Mouse (Mus musculus) gastrocnemius, postnatal 36 days (tissue): ENCODE measurements around the gene Pkib. TPM values are rescaled to one million over a fixed set of nuclear protein-coding genes. Genes with fewer than 3 reads are reported as not detected.

Source experiments
- DNase-seq, 2 experiments: peaks; one replicate each; pipeline ENCODE4 v3.0.0; 2022
- intact Hi-C: fragments of 180-260 bp; cut with DNase I; formaldehyde crosslinking; loops from one replicate; pipeline ENCODE4 v1.15.1; 2025
- long read RNA-seq, 2 experiments: library from polyadenylated mRNA; stranded (forward); transcript quantifications; one replicate each; pipeline ENCODE4 v2.0.0; 2021
- total RNA-seq, 2 experiments: library from RNA; stranded (reverse); gene quantifications; 2 replicates each; pipeline ENCODE4 v1.2.3; 2021

Pkib gene
- not detected for total RNA-seq
- long read RNA-seq, experiment 1, result 0 reads
- long read RNA-seq, experiment 2, result 0 reads

GRCm38 (mm10) chr10:57631896-57632867 lies at the start of gene Pkib:
Pkib (plus strand) TSS chr10:57631981.
- DNase-seq, result peak; percentile 4 to 12
- intact Hi-C loops, result no loop called here

- intact Hi-C loops, result no loop called here
- DNase-seq, result no peak
Measured at GRCm38 (mm10) chr10:57583927-57584326, 47.9 kb upstream of the Pkib start.

GRCm38 (mm10) chr10:57594266-57594665 lies 37.5 kb upstream of the Pkib start:
- no peak for DNase-seq
- intact Hi-C loops, result no loop called here

GRCm38 (mm10) chr10:57597172-57597571 lies 34.6 kb upstream of the Pkib start:
- no peak for DNase-seq
- intact Hi-C loops, result no loop called here

- DNase-seq, result no peak
- intact Hi-C loops, result no loop called here
Measured at GRCm38 (mm10) chr10:57602951-57603350, 28.8 kb upstream of the Pkib start.

GRCm38 (mm10) chr10:57623311-57623710 lies 8.5 kb upstream of the Pkib start:
- intact Hi-C loops, result no loop called here
- no peak for DNase-seq

GRCm38 (mm10) chr10:57627773-57628172 lies 4.0 kb upstream of the Pkib start:
- no peak for DNase-seq
- intact Hi-C loops, result no loop called here

- no peak for DNase-seq
- intact Hi-C loops, result no loop called here
Measured at GRCm38 (mm10) chr10:57630557-57630956, 1.2 kb upstream of the Pkib start.

- intact Hi-C loops, result no loop called here
- no peak for DNase-seq
Measured at GRCm38 (mm10) chr10:57632868-57633240, 1.1 kb downstream of the Pkib start.

GRCm38 (mm10) chr10:57636970-57637369 lies 5.2 kb downstream of the Pkib start:
- no peak for DNase-seq
- intact Hi-C loops, result no loop called here

- no peak for DNase-seq
- intact Hi-C loops, result no loop called here
Measured at GRCm38 (mm10) chr10:57638250-57638649, 6.5 kb downstream of the Pkib start.

GRCm38 (mm10) chr10:57639540-57639939 lies 7.8 kb downstream of the Pkib start:
- no peak for DNase-seq
- intact Hi-C loops, result no loop called here

GRCm38 (mm10) chr10:57653297-57653696 lies 21.5 kb downstream of the Pkib start:
- no peak for DNase-seq
- intact Hi-C loops, result no loop called here

GRCm38 (mm10) chr10:57660505-57660904 lies 28.7 kb downstream of the Pkib start:
- intact Hi-C loops, result no loop called here
- DNase-seq, result no peak

- DNase-seq, result no peak
- intact Hi-C loops, result no loop called here
Measured at GRCm38 (mm10) chr10:57663758-57664157, 32.0 kb downstream of the Pkib start.

- intact Hi-C loops, result no loop called here
- no peak for DNase-seq
Measured at GRCm38 (mm10) chr10:57664253-57664652, 32.5 kb downstream of the Pkib start.

GRCm38 (mm10) chr10:57675740-57676139 lies 44.0 kb downstream of the Pkib start:
- intact Hi-C loops, result no loop called here
- no peak for DNase-seq

GRCm38 (mm10) chr10:57687999-57688398 lies 56.2 kb downstream of the Pkib start:
- DNase-seq, result no peak
- intact Hi-C loops, result no loop called here

GRCm38 (mm10) chr10:57690161-57690560 lies 58.4 kb downstream of the Pkib start:
- no peak for DNase-seq
- intact Hi-C loops, result no loop called here

GRCm38 (mm10) chr10:57702246-57702645 lies 70.5 kb downstream of the Pkib start:
- intact Hi-C loops, result no loop called here
- DNase-seq, result no peak

- intact Hi-C loops, result no loop called here
- DNase-seq, result no peak
Measured at GRCm38 (mm10) chr10:57721035-57721434, 89.3 kb downstream of the Pkib start.

GRCm38 (mm10) chr10:57722363-57722762 lies 90.6 kb downstream of the Pkib start:
- intact Hi-C loops, result no loop called here
- no peak for DNase-seq
